Mouse (Mus musculus) heart, postnatal 0 days (tissue): ENCODE results near the gene Acot13. TPM values are rescaled to one million over a fixed set of nuclear protein-coding genes. Genes with fewer than 3 reads are reported as not detected.

Experiments used
- ATAC-seq: fragments of 200-750 bp; cut with Nextera tagmentation; 2 replicates; pipeline ENCODE4 v1.8.0; 2017; ENCODE audit warnings: low read depth, moderate number of reproducible peaks, moderate library complexity; ENCODE audit not compliant: insufficient read depth
- DNase-seq: peaks from one replicate; pipeline ENCODE4 v3.0.0-alpha.2; 2016; ENCODE audit warnings: low spot score
- H3K27ac ChIP-seq: fragments of 300-500 bp; sonication (generic); 2 replicates; pipeline ENCODE4 v1.5.1; 2014; ENCODE audit warnings: low read depth, mild to moderate bottlenecking
- H3K27me3 ChIP-seq: fragments of 300-500 bp; sonication (generic); 2 replicates; pipeline ENCODE4 v1.6.1; 2014; ENCODE audit warnings: low read length, mixed read lengths; ENCODE audit not compliant: control insufficient read depth, insufficient read depth
- H3K36me3 ChIP-seq: fragments of 300-500 bp; sonication (generic); replicated peaks from 2 replicates; pipeline ENCODE4 v1.6.1; 2014; ENCODE audit warnings: low read length, mixed read lengths; ENCODE audit not compliant: control insufficient read depth, insufficient read depth
- H3K4me1 ChIP-seq: fragments of 300-500 bp; sonication (generic); 2 replicates; pipeline ENCODE4 v1.6.1; 2014; ENCODE audit warnings: antibody characterized with exemption; ENCODE audit not compliant: control insufficient read depth, insufficient read depth
- H3K4me2 ChIP-seq: fragments of 300-500 bp; sonication (generic); 2 replicates; pipeline ENCODE4 v1.6.1; 2014; ENCODE audit warnings: low read depth, mild to moderate bottlenecking, low read length, moderate library complexity
- H3K4me3 ChIP-seq: fragments of 300-500 bp; sonication (generic); 2 replicates; pipeline ENCODE4 v1.5.1; 2014; ENCODE audit warnings: low read depth, low read length
- H3K9ac ChIP-seq: fragments of 300-500 bp; sonication (generic); replicated peaks from 2 replicates; pipeline ENCODE4 v1.6.1; 2014; ENCODE audit warnings: low read depth, low read length, mixed read lengths
- H3K9me3 ChIP-seq: fragments of 300-500 bp; sonication (generic); replicated peaks from 2 replicates; pipeline ENCODE4 v1.6.1; 2016; ENCODE audit warnings: low read length; ENCODE audit not compliant: control insufficient read depth
- CTCF ChIP-seq: IDR thresholded peaks from 2 replicates; pipeline ENCODE4 v1.5.1; 2016; ENCODE audit warnings: antibody characterized with exemption, control low read depth, low read depth
- EP300 ChIP-seq: IDR thresholded peaks from 2 replicates; pipeline ENCODE4 v1.6.1; 2016; ENCODE audit warnings: antibody characterized with exemption, low read depth
- WGBS: fragments of 180-500 bp; shearing (Covaris S2); extraction: QIAGEN DNeasy Blood & Tissue Kit; methylation state at CpG from one replicate; pipeline ENCODE4 v1.1.7; 2014; 5-methylcytosine and 5-hydroxymethylcytosine counted together
- polyA plus RNA-seq: library from polyadenylated mRNA; unstranded; fragments of >200 nt; fragmentation: Nextera tagmentation; extraction: Ambion mirVana; gene quantifications from 2 replicates; pipeline ENCODE4 v1.2.1, GENCODE M21; 2015
- total RNA-seq: library from RNA; depleted of rRNA; stranded (reverse); fragments of >200 nt; gene quantifications from 2 replicates; pipeline ENCODE4 v1.2.3, GENCODE M21; 2014; ENCODE audit warnings: low replicate concordance

Gene Acot13
- total and polyA plus RNA-seq, 2 experiments from 2014 or later, result 219 to 609 TPM

GRCm38 (mm10) chr13:24819931-24820330 is 11.4 kb downstream of the Acot13 start:
- no peaks in the 10 kb centered on the region for H3K9me3 ChIP-seq
- no peak overlapping the region for H3K4me3 ChIP-seq
- no peak for ATAC-seq
- DNase-seq, result no peak
- H3K27me3 ChIP-seq, result no peaks in the 10 kb centered on the region
- H3K4me1 ChIP-seq, result no peaks in the 10 kb centered on the region
- H3K27ac ChIP-seq, result no peak overlapping the region
- TF ChIP-seq EP300, result no peak
- TF ChIP-seq CTCF, result no peak
- 76% methylated on average over 1 of the region's 1 CpGs for WGBS
- no peak overlapping the region for H3K9ac ChIP-seq
- H3K36me3 ChIP-seq, result peaks cover 32% of the 10 kb centered on the region
- H3K4me2 ChIP-seq, result no peak overlapping the region

DNA sequence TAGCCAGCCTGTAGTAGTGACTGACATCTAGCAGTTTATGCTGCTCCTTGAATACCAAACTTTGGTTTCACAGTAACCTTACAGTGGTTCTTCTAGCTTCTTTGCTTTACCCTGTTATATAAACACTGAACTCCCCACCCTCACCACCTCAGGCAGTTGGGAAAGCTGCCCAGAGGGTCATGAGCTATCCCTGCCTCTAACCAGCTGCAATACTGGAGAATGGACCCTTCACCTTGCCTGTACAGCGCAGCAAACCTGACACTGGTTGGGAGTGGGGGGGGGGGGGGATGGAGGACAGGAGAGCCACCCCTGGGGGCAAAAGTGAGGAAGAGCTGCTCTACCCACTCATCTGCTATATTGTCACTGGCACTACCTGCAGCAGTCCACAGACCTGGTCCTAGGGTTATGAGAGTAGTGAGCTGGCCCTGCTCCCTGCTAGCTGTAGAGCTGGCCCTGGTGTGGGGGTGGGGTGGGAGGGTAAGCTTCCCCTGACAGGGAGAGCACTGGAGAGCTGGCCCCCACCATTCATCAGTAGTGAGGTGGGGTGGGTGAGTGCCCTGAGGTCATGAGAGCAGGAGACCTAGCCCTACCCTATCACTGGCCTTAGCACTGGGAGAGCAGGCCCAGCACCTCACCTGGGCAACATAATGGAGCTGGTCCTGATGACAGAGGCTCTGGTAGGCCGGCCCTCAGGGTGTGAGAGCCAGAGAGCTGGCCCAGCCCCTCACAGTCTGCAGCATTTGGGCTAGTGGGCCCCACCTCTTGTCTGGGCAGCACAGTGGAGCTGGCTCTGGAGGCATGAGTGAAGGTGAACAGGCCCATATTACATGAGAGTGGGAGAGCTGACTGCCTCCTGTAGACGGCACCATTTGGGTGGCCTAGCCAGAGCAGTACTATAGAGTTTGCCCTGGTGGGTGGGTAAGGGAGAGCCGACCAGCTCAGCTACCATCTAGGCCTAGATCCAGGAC is 14.9 kb downstream of the Acot13 start:
- no peak for DNase-seq
- H3K4me2 ChIP-seq, result no peak overlapping the region
- peak; percentile 49 for ATAC-seq
- H3K9ac ChIP-seq, result no peak overlapping the region
- H3K36me3 ChIP-seq, result peaks cover 61% of the 10 kb centered on the region
- no peaks in the 10 kb centered on the region for H3K4me1 ChIP-seq
- no peak overlapping the region for H3K27ac ChIP-seq
- H3K27me3 ChIP-seq, result no peaks in the 10 kb centered on the region
- TF ChIP-seq EP300 (no peak), CTCF (no peak)
- WGBS, result 63% methylated on average over 4 of the region's 4 CpGs
- no peaks in the 10 kb centered on the region for H3K9me3 ChIP-seq
- H3K4me3 ChIP-seq, result no peak overlapping the region

DNA sequence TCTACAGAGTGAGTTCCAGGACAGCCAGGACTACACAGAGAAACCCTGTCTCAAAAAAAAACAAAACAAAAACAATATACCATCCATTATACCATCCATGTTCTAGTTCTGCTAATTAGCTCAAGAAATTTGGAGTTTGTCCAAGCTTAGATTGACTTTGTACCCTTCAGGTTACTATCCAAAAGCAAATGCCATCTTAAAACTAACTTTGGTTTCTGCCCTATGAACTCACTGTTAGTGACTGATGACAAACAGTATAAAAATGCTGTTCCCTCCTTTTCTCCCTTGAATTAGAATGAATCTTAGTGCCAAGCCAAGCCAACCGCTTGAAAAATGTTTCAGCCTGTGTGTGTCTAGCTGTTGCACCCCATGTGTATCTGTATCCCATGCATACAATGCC is 16.7 kb downstream of the Acot13 start:
- Histone ChIP-seq H3K27ac (no peak overlapping the region), H3K4me3 (no peak overlapping the region)
- WGBS, result 83% methylated on average over 1 of the region's 1 CpGs

GRCm38 (mm10) chr13:24812521-24812920 is 18.8 kb downstream of the Acot13 start:
- no peaks in the 10 kb centered on the region for H3K9me3 ChIP-seq
- DNase-seq, result no peak
- no peak overlapping the region for H3K27ac ChIP-seq
- TF ChIP-seq CTCF (no peak), EP300 (no peak)
- H3K4me1 ChIP-seq, result no peaks in the 10 kb centered on the region
- WGBS, result 89% methylated on average over 2 of the region's 2 CpGs
- no peak overlapping the region for H3K9ac ChIP-seq
- no peak for ATAC-seq
- no peak overlapping the region for H3K4me3 ChIP-seq
- peaks cover 69% of the 10 kb centered on the region for H3K36me3 ChIP-seq
- H3K27me3 ChIP-seq, result no peaks in the 10 kb centered on the region
- no peak overlapping the region for H3K4me2 ChIP-seq

More for the DNA sequence above, 16.7 kb downstream of the Acot13 start:
- TF ChIP-seq EP300 (no peak), CTCF (no peak)
- Histone ChIP-seq H3K36me3 (peaks cover 68% of the 10 kb centered on the region), H3K4me2 (no peak overlapping the region), H3K4me1 (no peaks in the 10 kb centered on the region), H3K9me3 (no peaks in the 10 kb centered on the region), H3K9ac (no peak overlapping the region), H3K27me3 (no peaks in the 10 kb centered on the region)
- ATAC-seq, result no peak
- no peak for DNase-seq

DNA sequence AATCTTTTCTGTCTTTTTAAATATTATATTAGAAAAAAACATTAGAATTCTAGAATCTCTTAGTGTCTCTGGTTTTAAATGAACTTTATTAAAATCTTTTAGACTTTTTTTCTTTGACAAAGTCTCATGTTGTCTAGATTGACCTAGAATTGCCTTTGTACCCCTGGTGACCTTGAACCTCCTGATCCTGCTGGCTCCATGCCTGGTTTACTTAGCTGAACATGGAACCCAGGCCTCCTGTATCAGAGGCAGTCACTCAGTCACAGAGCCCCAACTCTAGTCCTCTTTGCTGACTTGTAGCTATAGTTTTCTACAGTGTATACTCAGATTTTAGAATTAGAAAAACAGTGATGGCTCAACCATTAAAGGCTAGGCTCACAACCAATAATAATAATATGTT is 25.3 kb downstream of the Acot13 start:
- Histone ChIP-seq H3K4me1 (peaks cover 22% of the 10 kb centered on the region), H3K36me3 (peaks cover 47% of the 10 kb centered on the region), H3K27me3 (no peaks in the 10 kb centered on the region), H3K27ac (no peak overlapping the region), H3K4me3 (no peak overlapping the region), H3K9me3 (no peaks in the 10 kb centered on the region), H3K9ac (no peak overlapping the region), H3K4me2 (no peak overlapping the region)
- TF ChIP-seq EP300 (no peak), CTCF (no peak)
- peak; percentile 25 for DNase-seq
- ATAC-seq, result no peak
